Mouse (Mus musculus) hindbrain, postnatal 0 days (tissue): ENCODE results near the gene Gm45713. TPM values are rescaled to one million over a fixed set of nuclear protein-coding genes. Genes with fewer than 3 reads are reported as not detected.

Source experiments
- ATAC-seq: fragments of 200-750 bp; cut with Nextera tagmentation; 2 replicates; pipeline ENCODE4 v1.8.0; 2017; ENCODE audit warnings: mild to moderate bottlenecking, moderate TSS enrichment, moderate library complexity
- DNase-seq: peaks from one replicate; pipeline ENCODE4 v3.0.0-alpha.2; 2015; ENCODE audit warnings: low spot score
- H3K27ac ChIP-seq: fragments of 300-500 bp; sonication (generic); 2 replicates; pipeline ENCODE4 v1.5.1; 2014; ENCODE audit warnings: mild to moderate bottlenecking
- H3K27me3 ChIP-seq: fragments of 300-500 bp; sonication (generic); 2 replicates; pipeline ENCODE4 v1.6.1; 2014; ENCODE audit warnings: low read length, mixed read lengths; ENCODE audit not compliant: insufficient read depth
- H3K36me3 ChIP-seq: fragments of 300-500 bp; sonication (generic); 2 replicates; pipeline ENCODE4 v1.6.1; 2014; ENCODE audit warnings: low read length, mixed read lengths; ENCODE audit not compliant: insufficient read depth
- H3K4me1 ChIP-seq: fragments of 300-500 bp; sonication (generic); 2 replicates; pipeline ENCODE4 v1.6.1; 2014; ENCODE audit warnings: antibody characterized with exemption, low read length, mixed read lengths; ENCODE audit not compliant: insufficient read depth
- H3K4me2 ChIP-seq: fragments of 300-500 bp; sonication (generic); 2 replicates; pipeline ENCODE4 v1.6.1; 2014; ENCODE audit warnings: low read depth, mild to moderate bottlenecking, low read length, moderate library complexity, mixed read lengths
- H3K4me3 ChIP-seq: fragments of 300-500 bp; sonication (generic); 2 replicates; pipeline ENCODE4 v1.5.1; 2014; ENCODE audit warnings: low read length
- H3K9ac ChIP-seq: fragments of 300-500 bp; sonication (generic); replicated peaks from 2 replicates; pipeline ENCODE4 v1.6.1; 2014; ENCODE audit warnings: mild to moderate bottlenecking, low read length, moderate library complexity, mixed read lengths
- H3K9me3 ChIP-seq: fragments of 300-500 bp; sonication (generic); 2 replicates; pipeline ENCODE4 v1.6.1; 2016; ENCODE audit warnings: low read length, mixed read lengths
- CTCF ChIP-seq: IDR thresholded peaks from 2 replicates; pipeline ENCODE4 v1.5.1; 2016; ENCODE audit warnings: antibody characterized with exemption, control low read depth, low read depth
- WGBS: fragments of 180-500 bp; shearing (Covaris S2); extraction: QIAGEN DNeasy Blood & Tissue Kit; methylation state at CpG from one replicate; pipeline ENCODE4 v1.1.7; 2014; 5-methylcytosine and 5-hydroxymethylcytosine counted together
- polyA plus RNA-seq: library from polyadenylated mRNA; unstranded; fragments of >200 nt; fragmentation: Nextera tagmentation; extraction: Ambion mirVana; gene quantifications from 2 replicates; pipeline ENCODE4 v1.2.1, GENCODE M21; 2015
- total RNA-seq: library from RNA; depleted of rRNA; stranded (reverse); fragments of >200 nt; gene quantifications from 2 replicates; pipeline ENCODE4 v1.2.3, GENCODE M21; 2014

Gene Gm45713
- total and polyA plus RNA-seq, 2 experiments from 2014 or later, result 0.15 TPM; not detected in 1

GRCm38 (mm10) chr7:45094121-45094520 lies 41.9 kb downstream of the Gm45713 start:
- ATAC-seq, result no peak

DNA sequence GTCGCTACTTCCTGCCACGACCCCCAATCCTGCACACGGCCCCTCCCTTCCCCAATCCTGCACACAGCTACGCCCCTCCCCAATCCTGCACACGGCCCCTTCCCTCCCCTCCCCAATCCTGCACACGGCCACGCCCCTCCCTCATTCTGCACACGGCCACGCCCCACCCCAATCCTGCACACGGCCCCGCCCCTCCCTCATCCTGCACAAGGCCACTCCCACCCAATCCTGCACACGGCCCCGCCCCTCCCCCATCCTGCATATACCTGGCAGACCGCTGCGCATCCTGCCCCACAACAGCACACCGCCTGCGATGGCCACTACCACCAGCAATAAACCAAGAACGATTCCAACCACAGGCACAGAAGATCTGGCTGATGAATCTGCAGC lies 42.5 kb downstream of the Gm45713 start:
- Histone ChIP-seq H3K27ac (no peak overlapping the region), H3K9ac (no peak overlapping the region), H3K27me3 (no peaks in the 10 kb centered on the region), H3K4me3 (no peak overlapping the region), H3K9me3 (no peaks in the 10 kb centered on the region), H3K36me3 (no peaks in the 10 kb centered on the region), H3K4me1 (no peaks in the 10 kb centered on the region), H3K4me2 (no peak overlapping the region)
- DNase-seq, result no peak
- WGBS, result 42% methylated on average over 17 of the region's 18 CpGs
- TF ChIP-seq CTCF, result no peak
- no peak for ATAC-seq

More at GRCm38 (mm10) chr7:45094121-45094520, 41.9 kb downstream of the Gm45713 start:
- no peak overlapping the region for H3K4me3 ChIP-seq
- no peaks in the 10 kb centered on the region for H3K27me3 ChIP-seq
- no peaks in the 10 kb centered on the region for H3K36me3 ChIP-seq
- no peak for DNase-seq
- H3K9ac ChIP-seq, result no peak overlapping the region
- 58% methylated on average over 7 of the region's 7 CpGs for WGBS
- no peak overlapping the region for H3K27ac ChIP-seq
- no peaks in the 10 kb centered on the region for H3K4me1 ChIP-seq
- H3K4me2 ChIP-seq, result no peak overlapping the region
- no peak for TF ChIP-seq CTCF
- H3K9me3 ChIP-seq, result no peaks in the 10 kb centered on the region

GRCm38 (mm10) chr7:45092828-45093515 lies 43.1 kb downstream of the Gm45713 start:
- Histone ChIP-seq H3K9me3 (no peaks in the 10 kb centered on the region), H3K4me3 (no peak overlapping the region), H3K36me3 (no peaks in the 10 kb centered on the region), H3K9ac (no peak overlapping the region), H3K27ac (no peak overlapping the region), H3K4me1 (no peaks in the 10 kb centered on the region), H3K4me2 (no peak overlapping the region), H3K27me3 (no peaks in the 10 kb centered on the region)
- WGBS, result 59% methylated on average over 12 of the region's 12 CpGs
- ATAC-seq (no peak), DNase-seq (no peak)
- no peak for TF ChIP-seq CTCF

DNA sequence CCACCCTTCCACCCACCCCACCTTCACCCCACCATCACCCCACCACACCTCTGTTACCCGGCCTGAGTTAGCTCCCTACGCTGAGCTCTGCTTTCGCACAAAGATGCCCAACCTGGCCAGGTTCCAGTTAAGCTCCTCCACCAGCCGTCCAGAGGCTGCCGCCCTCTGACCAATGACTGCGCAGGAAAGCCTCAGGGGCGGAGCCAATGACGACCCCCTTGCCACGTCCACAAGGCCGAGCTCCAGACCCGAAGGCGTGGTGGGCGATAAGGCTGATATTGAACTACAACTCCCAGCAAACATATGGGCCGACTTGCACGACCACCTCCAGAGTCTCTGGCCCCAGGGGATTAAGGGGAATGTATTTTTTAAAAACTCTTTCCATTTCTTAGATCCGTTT lies 44.0 kb downstream of the Gm45713 start, which contains the start of gene Rcn3:
Rcn3 (minus strand) TSS at position 174 of the 400 bp plus-strand sequence.
- TF ChIP-seq CTCF, result no peak
- Histone ChIP-seq H3K4me2 (peak within 1 kb of the TSS; percentile 61), H3K9me3 (no peaks in the 10 kb centered on the region), H3K27me3 (no peaks in the 10 kb centered on the region), H3K27ac (peak within 1 kb of the TSS; percentile 41; the same call in 1 of the 2 replicates), H3K9ac (peak within 1 kb of the TSS; percentile 44), H3K4me1 (no peaks in the 10 kb centered on the region), H3K4me3 (peak within 1 kb of the TSS; percentile 37), H3K36me3 (no peaks in the 10 kb centered on the region)
- ATAC-seq (peak; percentile 95), DNase-seq (peak; percentile 95)
- WGBS, result under 1% methylated on average over 16 of the region's 16 CpGs

DNA sequence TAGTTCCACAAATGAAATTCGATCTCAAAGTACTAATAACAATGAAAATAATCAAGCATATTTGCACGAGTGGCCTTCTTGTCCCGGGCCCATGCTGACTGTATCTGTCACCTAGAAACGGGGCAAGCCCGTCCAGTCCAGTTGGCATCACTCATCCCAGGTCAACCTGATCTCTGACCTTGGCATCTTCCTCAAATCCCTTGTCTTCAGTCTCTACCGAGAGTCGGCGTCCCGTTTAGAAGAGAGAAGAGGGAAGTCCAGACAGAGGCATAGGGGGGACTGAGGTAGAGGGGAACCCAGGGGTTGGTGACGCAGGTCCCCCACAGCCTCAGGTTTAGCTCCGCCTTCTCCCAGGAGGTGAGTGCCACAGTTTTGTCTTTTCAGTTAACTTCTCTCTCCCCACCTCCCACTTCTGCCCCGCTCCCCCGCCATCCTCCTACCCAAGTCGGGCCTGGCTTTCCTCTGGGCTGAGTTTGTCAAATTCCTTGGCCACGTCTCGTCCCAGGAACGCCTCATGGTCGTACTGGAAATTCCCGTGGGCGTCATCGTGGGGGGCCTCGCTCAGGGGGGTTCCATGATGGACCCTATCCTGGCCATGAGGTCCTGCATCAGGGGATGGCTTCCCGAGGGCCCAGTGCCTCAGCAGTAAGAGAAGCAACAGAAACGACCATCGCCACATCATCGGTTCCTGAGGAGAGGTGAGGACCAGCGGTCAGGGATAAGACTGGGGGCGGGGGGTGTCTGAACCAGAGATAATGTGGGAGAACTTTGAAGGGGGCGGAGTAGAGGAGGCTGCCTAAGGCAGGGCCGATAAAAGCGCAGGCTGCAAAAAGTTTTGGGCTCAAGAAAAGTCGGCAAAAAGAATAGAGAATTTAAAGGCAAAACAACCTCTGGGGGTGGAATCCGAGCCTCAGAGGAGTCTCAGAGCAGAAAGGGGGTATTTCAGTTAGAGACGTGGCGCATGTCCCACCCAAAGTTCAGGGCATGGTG lies 44.7 kb downstream of the Gm45713 start:
- H3K4me3 ChIP-seq, result peak overlapping the region; percentile 37
- no peaks in the 10 kb centered on the region for H3K9me3 ChIP-seq
- H3K27me3 ChIP-seq, result no peaks in the 10 kb centered on the region
- no peak for DNase-seq
- no peaks in the 10 kb centered on the region for H3K36me3 ChIP-seq
- TF ChIP-seq CTCF, result no peak
- peak; percentile 16; the same call in 1 of the 2 replicates for ATAC-seq
- no peaks in the 10 kb centered on the region for H3K4me1 ChIP-seq
- peak overlapping the region; percentile 61 for H3K4me2 ChIP-seq
- peak overlapping the region; percentile 44 for H3K9ac ChIP-seq
- 14% methylated on average over 35 of the region's 35 CpGs for WGBS
- peak overlapping the region; percentile 41; the same call in 1 of the 2 replicates for H3K27ac ChIP-seq

DNA sequence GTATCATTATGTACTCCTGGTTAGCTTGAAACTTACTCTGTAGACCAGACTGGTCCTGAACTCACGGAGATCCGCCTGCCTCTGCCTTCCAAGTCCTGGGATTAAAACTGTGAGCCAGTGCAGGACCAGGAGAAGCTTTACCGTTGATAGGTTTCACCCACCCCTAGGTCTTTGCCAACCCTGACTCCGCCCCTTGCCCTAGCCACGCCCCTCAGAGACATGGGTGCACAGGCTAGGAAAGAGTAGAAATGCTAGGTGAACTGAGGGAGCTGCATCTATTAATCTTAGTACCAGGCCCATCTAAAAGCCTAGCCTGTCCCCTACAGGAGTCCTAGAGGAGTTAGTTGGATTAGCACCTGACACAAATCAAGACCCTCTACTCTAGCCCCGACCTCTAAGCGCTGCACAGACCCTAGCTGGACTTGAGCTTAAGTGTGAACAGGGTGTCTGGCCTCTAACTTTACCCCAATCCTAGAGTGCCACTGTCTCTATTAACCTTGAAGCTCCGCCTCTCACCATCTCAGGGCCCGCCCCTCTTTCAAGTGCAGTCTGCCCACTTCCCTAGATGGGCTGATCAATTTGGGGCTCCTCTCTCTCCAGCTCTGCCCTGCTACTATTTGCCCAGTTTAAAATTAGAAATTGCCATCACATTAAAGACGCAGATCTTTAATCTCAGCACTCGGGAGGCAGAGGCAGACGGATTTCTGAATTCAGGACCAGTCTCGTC lies 45.6 kb downstream of the Gm45713 start:
- no peak overlapping the region for H3K4me2 ChIP-seq

More for the DNA sequence above, 45.6 kb downstream of the Gm45713 start:
- Histone ChIP-seq H3K9me3 (no peaks in the 10 kb centered on the region), H3K4me1 (no peaks in the 10 kb centered on the region), H3K9ac (no peak overlapping the region), H3K36me3 (no peaks in the 10 kb centered on the region), H3K27me3 (no peaks in the 10 kb centered on the region), H3K27ac (no peak overlapping the region), H3K4me3 (no peak overlapping the region)
- no peak for DNase-seq
- no peak for TF ChIP-seq CTCF
- no peak for ATAC-seq
- WGBS, result 85% methylated on average over 13 of the region's 13 CpGs
